Mouse (Mus musculus) limb, embryonic 14.5 days (tissue): ENCODE measurements at regions not wholly inside any gene's neighbourhood (a gene's known extent, or its start where the extent isn't known, plus 50 kb on each side); places are given as distances from the start of the nearest gene placed in this dataset.

ENCODE experiments used
- ATAC-seq: fragments of 200-750 bp; cut with Nextera tagmentation; 2 replicates; pipeline ENCODE4 v1.8.0; 2017; ENCODE audit warnings: low read depth, moderate number of reproducible peaks, moderate TSS enrichment; ENCODE audit not compliant: low FRiP score
- DNase-seq: peaks from one replicate; pipeline ENCODE4 v3.0.0-alpha.2; 2015; ENCODE audit warnings: low spot score
- H3K27ac ChIP-seq: fragments of 300-500 bp; sonication (generic); replicated peaks from 2 replicates; pipeline ENCODE4 v1.5.1; 2014; ENCODE audit warnings: low read depth, mild to moderate bottlenecking, low read length, moderate library complexity, mixed read lengths
- H3K27me3 ChIP-seq: fragments of 300-500 bp; sonication (generic); 2 replicates; pipeline ENCODE4 v1.6.1; 2014; ENCODE audit warnings: low read length, mixed read lengths; ENCODE audit not compliant: control insufficient read depth, insufficient read depth
- H3K36me3 ChIP-seq: fragments of 300-500 bp; sonication (generic); 2 replicates; pipeline ENCODE4 v1.6.1; 2014; ENCODE audit warnings: mild to moderate bottlenecking, low read length, moderate library complexity, mixed read lengths; ENCODE audit not compliant: control insufficient read depth, insufficient read depth
- H3K4me1 ChIP-seq: fragments of 300-500 bp; sonication (generic); 2 replicates; pipeline ENCODE4 v1.6.1; 2014; ENCODE audit warnings: antibody characterized with exemption, low read length, mixed read lengths; ENCODE audit not compliant: control insufficient read depth, insufficient read depth
- H3K4me2 ChIP-seq: fragments of 300-500 bp; sonication (generic); replicated peaks from 2 replicates; pipeline ENCODE4 v1.6.1; 2014; ENCODE audit warnings: low read depth, mild to moderate bottlenecking, low read length, moderate library complexity; ENCODE audit not compliant: severe bottlenecking
- H3K4me3 ChIP-seq: fragments of 300-500 bp; sonication (generic); replicated peaks from 2 replicates; pipeline ENCODE4 v1.5.1; 2014; ENCODE audit warnings: low read length
- H3K9ac ChIP-seq: fragments of 300-500 bp; sonication (generic); 2 replicates; pipeline ENCODE4 v1.6.1; 2014; ENCODE audit warnings: mild to moderate bottlenecking, low read depth, low read length, moderate library complexity; ENCODE audit not compliant: severe bottlenecking
- H3K9me3 ChIP-seq: fragments of 300-500 bp; sonication (generic); 2 replicates; pipeline ENCODE4 v1.6.1; 2016; ENCODE audit warnings: low read length; ENCODE audit not compliant: control insufficient read depth
- POLR2A ChIP-seq: fragments of 200-500 bp; IDR thresholded peaks from 2 replicates; pipeline ENCODE4 v1.8.0; 2012; ENCODE audit warnings: inconsistent platforms, mild to moderate bottlenecking, moderate library complexity, borderline replicate concordance; ENCODE audit not compliant: insufficient read depth, insufficient read length; ENCODE audit errors: extremely low read depth
- WGBS: fragments of 180-500 bp; shearing (Covaris S2); extraction: QIAGEN DNeasy Blood & Tissue Kit; methylation state at CpG from one replicate; pipeline ENCODE4 v1.1.7; 2014; 5-methylcytosine and 5-hydroxymethylcytosine counted together

DNA sequence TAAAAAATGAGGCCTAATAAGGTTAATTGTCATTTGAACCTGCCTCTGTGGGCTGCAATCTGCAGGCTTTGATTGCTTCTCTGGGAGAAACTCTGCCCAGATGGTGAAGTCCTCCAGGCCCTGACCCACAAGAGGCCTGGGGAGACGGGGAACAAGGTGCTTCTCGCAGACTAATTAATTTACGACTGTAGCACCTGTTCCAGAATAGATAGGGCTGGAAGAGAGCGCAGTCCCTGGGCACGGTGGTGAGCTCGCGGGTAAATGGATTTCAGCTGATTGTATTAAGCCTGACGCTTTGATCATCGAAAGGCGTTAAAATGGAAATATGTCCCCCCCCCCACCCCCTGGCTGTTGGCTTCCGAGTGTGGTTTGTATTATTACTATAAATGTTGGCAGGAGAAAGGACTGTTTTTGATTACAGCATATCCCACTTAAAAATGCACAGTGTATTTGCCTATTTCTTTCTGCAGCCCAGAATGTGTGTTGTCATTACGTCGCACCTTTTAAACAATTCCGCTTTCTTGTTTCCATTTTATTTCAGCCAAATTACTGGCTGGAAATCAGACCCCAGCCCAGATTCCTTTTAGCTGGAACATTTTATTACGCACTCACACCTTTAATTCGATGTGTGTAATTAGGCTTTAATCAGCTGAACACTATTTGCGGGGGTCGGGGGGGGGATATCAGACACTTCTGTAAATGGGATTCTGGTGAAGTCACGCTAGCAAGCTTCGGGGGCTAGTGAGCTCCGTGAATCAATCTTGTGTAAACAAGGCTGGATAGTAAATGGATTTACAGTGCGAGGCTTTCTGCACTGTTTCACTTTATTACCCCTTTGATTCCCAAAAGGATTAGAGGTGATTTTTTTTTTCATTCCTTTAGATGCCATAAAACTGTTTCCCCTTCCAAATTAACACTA is 250.1 kb upstream of the Dnajc19 start:
- H3K4me3 ChIP-seq: no peak overlapping the region
- peak overlapping the region; percentile 28; the same call in 1 of the 2 replicates for H3K4me2 ChIP-seq
- 10% methylated on average over 22 of the region's 22 CpGs for WGBS
- no peak overlapping the region for H3K9ac ChIP-seq
- peak; percentile 47; the same call in 1 of the 2 replicates for ATAC-seq
- peak; percentile 9 for DNase-seq
- TF ChIP-seq POLR2A: no peak
- H3K9me3 ChIP-seq: no peaks in the 10 kb centered on the region
- no peaks in the 10 kb centered on the region for H3K36me3 ChIP-seq
- H3K27me3 ChIP-seq: peaks cover 26% of the 10 kb centered on the region; the same call in 1 of the 2 replicates
- peaks cover 13% of the 10 kb centered on the region; the same call in 1 of the 2 replicates for H3K4me1 ChIP-seq
- H3K27ac ChIP-seq: no peak overlapping the region

DNA sequence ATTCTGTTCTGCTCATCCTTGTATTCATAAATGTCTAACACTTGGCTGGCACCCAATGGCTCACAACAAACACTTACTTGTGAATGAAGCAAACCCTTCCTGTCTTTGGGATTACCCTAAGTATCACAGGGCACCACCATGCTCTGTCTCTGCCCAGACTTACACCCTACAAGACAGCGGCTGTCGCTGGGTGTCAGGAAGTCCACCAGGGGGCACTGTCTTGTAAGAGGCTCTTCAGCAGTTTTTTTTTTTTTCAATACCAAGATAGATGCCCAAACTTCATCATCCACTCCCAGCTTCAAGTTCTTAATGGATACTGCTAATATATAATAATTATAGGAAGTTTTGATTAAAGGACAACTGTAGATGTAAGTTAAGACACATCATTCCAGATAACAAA is 247.7 kb upstream of the Dnajc19 start:
- TF ChIP-seq POLR2A: no peak
- no peaks in the 10 kb centered on the region for H3K9me3 ChIP-seq
- DNase-seq (peak; percentile 37), ATAC-seq (no peak)
- no peak overlapping the region for H3K4me2 ChIP-seq
- H3K4me1 ChIP-seq: peaks cover 13% of the 10 kb centered on the region; the same call in 1 of the 2 replicates
- no peak overlapping the region for H3K27ac ChIP-seq
- H3K36me3 ChIP-seq: no peaks in the 10 kb centered on the region
- no peak overlapping the region for H3K4me3 ChIP-seq
- peaks cover 26% of the 10 kb centered on the region; the same call in 1 of the 2 replicates for H3K27me3 ChIP-seq
- H3K9ac ChIP-seq: no peak overlapping the region
- 20% methylated on average over 2 of the region's 2 CpGs for WGBS

DNA sequence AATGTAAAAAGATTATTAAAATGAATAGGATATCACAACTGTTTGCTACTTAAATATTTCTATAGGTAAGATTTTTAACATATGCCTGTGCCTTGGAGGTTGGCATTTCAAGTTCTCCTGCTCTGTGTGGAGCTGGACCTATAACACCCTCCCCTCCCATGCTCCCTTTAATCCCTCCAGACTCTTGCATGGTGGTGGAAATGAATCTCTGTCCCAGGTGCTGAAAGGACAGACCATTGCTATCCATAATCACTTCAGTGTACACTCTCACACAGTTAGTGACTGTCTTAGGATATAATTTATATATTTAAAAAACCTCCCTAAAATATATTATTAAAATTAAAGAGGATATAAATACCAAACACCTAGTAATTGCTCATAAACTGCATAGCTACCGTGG is 244.5 kb upstream of the Dnajc19 start:
- no peak overlapping the region for H3K9ac ChIP-seq
- H3K9me3 ChIP-seq: no peaks in the 10 kb centered on the region
- no peak overlapping the region for H3K4me2 ChIP-seq
- peaks cover 22% of the 10 kb centered on the region; the same call in 1 of the 2 replicates for H3K27me3 ChIP-seq
- no peak for ATAC-seq
- no peak for TF ChIP-seq POLR2A
- WGBS: 68% methylated on average over 1 of the region's 1 CpGs
- H3K4me3 ChIP-seq: no peak overlapping the region
- peaks cover 10% of the 10 kb centered on the region for H3K4me1 ChIP-seq
- DNase-seq: peak; percentile 27
- no peak overlapping the region for H3K27ac ChIP-seq
- H3K36me3 ChIP-seq: no peaks in the 10 kb centered on the region

DNA sequence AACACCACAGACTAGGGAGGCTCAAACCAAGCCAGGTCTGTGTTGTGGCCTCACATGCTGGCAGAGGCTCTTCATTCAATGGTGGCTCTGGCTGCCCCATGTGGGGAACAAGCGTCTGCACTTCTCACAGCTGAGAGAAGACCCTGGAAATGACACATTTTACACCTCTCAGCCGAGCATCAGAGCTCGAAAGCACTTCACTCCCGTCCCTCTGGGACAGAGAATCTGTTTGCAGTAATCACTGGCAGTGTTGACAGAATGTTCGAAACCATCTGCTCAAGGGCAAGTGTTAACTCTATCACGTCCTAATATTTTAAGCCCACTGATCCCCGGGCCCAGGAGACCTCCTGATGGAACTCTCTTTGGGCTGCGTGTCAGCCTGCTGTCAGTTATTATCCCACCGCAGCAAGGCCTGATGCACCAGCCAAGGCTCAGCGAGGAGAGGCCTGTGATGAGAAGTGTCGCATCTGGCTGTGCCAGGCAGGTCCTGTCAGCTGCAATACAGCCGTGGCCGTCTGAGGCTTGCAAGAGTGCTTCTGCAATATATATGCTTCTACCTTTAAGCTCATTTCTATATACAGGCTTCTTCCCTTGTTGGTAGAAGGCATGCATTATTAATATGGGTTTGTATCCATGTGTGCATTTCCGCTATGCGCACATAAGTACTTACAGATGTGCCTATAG is 241.5 kb upstream of the Dnajc19 start:
- Histone ChIP-seq H3K27ac (no peak overlapping the region), H3K4me1 (peaks cover 9% of the 10 kb centered on the region), H3K4me3 (no peak overlapping the region), H3K4me2 (no peak overlapping the region), H3K36me3 (no peaks in the 10 kb centered on the region), H3K9me3 (no peaks in the 10 kb centered on the region), H3K27me3 (0 out of 2 replicates have a peak, but pooled peaks cover 3% of the 10 kb centered on the region), H3K9ac (no peak overlapping the region)
- 13% methylated on average over 15 of the region's 15 CpGs for WGBS
- ATAC-seq (peak; percentile 47; the same call in 1 of the 2 replicates), DNase-seq (peak; percentile 40)
- no peak for TF ChIP-seq POLR2A

DNA sequence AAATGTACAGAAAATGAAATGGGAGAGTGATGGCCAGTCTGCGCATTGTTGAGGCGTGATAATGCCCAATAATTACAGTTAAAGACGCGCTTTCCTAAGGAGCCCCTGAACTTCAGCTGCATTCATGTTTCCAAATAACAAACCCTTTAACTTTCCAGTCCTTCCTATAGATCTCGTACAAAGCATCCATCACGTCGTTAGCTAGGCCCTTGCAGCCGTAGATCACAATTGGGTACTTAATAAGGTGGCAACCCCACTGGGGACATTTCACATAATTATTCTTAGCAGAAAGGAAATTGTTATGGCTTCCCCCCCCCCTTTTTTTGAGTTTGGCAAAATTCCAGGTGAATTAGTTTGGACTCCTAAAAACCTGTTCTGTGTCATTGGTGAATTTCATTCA is 233.7 kb upstream of the Dnajc19 start:
- Histone ChIP-seq H3K27me3 (no peaks in the 10 kb centered on the region), H3K4me1 (no peaks in the 10 kb centered on the region)
- 41% methylated on average over 8 of the region's 8 CpGs for WGBS

More for the DNA sequence above, 233.7 kb upstream of the Dnajc19 start:
- no peak overlapping the region for H3K27ac ChIP-seq
- no peak for ATAC-seq
- TF ChIP-seq POLR2A: no peak
- H3K4me2 ChIP-seq: no peak overlapping the region
- no peaks in the 10 kb centered on the region for H3K36me3 ChIP-seq
- H3K9me3 ChIP-seq: no peaks in the 10 kb centered on the region
- H3K4me3 ChIP-seq: no peak overlapping the region
- DNase-seq: no peak
- H3K9ac ChIP-seq: no peak overlapping the region
